Mouse (Mus musculus) 3T3-L1 (cell line): ENCODE data around the gene Pira2.
"Not testable (repeated sequence)": the region's sequence is repeated elsewhere in the genome, so short reads cannot be mapped to it uniquely, and the experiment has no call there.

Source experiments
- DNase-seq: peaks from one replicate; pipeline ENCODE4 v3.0.0-alpha.2; 2015; ENCODE audit warnings: low read depth, low spot score

Gene Pira2

DNA sequence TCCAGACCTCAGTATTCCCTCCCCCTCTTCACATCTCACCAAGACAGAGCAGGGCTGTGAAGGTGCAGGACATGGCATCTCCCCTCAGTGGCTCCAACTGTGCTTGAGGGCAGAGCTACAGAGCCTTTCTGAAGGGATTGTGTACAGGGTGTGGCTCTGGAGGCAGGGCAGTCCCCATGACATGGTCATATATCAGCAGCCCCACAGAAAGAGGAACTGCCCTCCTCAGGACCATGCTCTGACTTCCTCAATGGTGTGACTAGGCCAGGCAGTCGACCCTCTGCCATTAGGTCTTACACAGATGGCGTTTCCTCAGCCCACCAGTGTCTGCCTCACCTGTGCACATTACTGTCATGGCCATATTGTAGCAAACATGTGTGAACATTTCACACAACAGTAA, at the start of gene Pira2:
Gene Pira2 (minus strand): TSS at position 101 of the 400 bp plus-strand sequence.
- DNase-seq = not testable (repeated sequence)

DNA sequence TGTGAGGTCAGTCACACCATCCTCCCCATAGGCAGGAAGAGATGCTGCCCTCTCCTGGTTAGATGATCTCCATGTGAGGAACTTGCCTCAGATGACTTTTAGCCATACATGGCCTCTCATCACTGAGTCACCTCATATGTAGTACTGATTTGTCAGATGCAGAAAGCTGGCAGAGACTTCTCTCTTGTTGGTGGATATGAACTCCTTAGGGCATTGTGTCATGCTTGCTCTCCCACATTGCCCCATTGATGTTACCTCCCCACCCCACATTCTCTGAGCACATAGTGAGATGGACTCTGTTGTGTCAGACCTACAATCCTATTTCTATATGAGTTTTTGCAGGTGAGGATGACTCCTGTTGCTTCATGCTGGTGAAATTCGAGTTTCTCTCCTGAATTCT, 30.2 kb upstream of the Pira2 start:
- DNase-seq = not testable (repeated sequence)

DNA sequence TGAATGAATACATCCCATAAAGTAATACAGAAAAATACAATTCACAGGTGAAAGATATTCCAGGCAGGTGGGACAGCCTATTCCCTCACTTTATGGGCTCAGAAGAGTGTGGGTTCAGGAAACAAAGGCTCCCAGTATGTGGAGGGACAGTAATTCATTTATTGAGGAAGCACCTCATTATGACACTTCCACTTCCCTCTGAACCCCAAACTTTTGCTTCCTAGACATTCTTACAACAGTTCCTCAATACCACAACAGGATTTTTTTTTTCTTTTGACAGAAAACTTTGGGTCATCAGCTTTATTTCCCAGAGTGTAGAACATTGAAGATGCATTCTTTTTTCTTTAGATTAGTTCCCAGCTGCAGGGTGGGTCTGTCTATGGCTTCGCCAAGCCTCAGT, 7.0 kb downstream of the Pira2 start:
- DNase-seq = not testable (repeated sequence)

DNA sequence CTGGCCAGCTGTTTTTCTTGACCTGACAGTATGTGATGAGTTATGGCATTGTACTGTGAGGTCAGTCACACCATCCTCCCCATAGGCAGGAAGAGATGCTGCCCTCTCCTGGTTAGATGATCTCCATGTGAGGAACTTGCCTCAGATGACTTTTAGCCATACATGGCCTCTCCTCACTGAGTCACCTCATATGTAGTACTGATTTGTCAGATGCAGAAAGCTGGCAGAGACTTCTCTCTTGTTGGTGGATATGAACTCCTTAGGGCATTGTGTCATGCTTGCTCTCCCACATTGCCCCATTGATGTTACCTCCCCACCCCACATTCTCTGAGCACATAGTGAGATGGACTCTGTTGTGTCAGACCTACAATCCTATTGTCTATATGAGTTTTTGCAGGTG, 14.2 kb downstream of the Pira2 start:
- DNase-seq = not testable (repeated sequence)

DNA sequence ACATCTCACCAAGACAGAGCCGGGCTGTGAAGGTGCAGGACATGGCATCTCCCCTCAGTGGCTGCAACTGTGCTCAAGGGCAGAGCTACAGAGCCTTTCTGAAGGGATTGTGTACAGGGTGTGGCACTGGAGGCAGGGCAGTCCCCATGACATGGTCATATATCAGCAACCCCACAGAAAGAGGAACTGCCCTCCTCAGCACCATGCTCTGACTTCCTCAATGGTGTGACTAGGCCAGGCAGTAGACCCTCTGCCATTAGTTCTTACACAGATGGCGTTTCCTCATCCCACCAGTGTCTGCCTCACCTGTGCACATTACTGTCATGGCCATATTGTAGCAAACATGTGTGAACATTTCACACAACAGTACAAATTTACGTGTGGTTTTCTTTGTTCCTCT, 19.3 kb downstream of the Pira2 start, which contains the start of gene Gm15448:
Gene Gm15448 (minus strand): TSS at position 89 of the 400 bp plus-strand sequence.
- DNase-seq = not testable (repeated sequence)

DNA sequence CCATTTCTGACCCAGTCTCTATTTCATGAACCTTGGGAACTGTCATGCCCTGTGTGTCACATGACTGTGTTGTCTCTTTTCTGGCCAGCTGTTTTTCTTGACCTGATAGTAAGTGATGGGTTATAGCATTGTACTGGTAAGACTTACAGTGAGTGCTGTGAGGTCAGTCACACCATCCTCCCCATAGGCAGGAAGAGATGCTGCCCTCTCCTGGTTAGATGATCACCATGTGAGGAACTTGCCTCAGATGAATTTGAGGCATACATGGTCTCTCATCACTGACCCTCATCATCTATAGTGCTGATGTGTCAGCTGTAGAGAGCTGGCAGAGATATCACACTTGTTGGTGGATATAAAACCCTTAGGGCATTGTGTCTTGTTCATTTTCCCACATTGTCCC, 32.9 kb downstream of the Pira2 start:
- not testable (repeated sequence) for DNase-seq

DNA sequence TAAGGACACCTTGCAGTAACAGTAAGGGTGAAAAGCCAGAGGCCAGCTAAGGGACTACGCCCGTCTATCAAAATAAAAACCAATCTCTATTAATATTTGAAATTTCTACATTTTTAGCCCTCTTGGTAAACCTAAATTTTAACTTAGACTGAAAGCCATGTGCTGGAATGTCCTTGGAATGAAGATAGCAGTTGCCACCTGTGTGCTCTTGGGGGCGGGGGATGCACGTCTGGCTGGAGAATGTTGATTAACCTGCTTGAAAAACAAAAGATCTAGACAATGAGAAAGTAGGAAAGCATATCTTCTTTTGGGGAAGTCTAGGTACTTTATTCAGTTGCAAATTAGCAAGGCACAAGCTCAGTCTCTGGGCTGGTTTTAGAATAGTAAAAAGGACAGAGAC, 41.9 kb downstream of the Pira2 start:
- not testable (repeated sequence) for DNase-seq

DNA sequence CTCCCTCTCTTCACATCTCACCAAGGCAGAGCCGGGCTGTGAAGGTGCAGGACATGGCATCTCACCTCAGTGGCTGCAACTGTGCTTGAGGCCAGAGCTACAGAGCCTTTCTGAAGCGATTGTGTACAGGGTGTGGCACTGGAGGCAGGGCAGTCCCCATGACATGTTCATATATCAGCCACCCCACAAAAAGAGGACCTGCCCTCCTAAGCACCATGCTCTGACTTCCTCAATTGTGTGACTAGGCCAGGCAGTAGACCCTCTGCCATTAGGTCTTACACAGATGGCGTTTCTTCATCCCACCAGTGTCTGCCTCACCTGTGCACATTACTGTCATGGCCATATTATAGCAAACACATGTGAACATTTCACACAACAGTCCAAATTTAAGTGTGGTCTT, 44.9 kb downstream of the Pira2 start:
- DNase-seq = not testable (repeated sequence)

DNA sequence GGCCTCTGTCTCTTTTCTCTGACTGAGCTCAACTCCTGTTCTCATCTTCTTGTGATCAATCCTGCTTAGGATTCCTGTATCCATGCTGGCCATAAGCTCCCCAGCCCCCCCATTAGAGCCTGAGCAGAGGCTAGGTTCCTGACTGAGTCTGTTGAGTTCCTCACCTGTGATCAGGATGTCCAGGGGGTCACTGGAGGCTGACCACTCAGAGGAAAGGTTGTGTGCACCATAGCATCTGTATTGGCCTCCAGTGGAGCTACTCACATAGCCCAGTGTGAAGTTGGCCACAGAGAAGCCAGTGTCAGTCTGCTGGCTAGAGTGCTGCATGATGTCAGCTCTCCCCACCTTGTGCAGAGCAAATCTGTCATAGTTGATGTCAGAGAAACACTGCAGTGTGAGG, 48.6 kb downstream of the Pira2 start:
- DNase-seq = not testable (repeated sequence)
